Mouse (Mus musculus): Measurements from ENCODE around the gene Prpf3. TPM values are rescaled to one million over a fixed set of nuclear protein-coding genes. Genes with fewer than 3 reads are reported as not detected.
"Not testable (repeated sequence)": the region's sequence is repeated elsewhere in the genome, so short reads cannot be mapped to it uniquely, and the experiment has no call there.

The Prpf3 gene
- polyA plus RNA-seq, 1 experiment from 2014 or later: 80.7 TPM

GRCm38 (mm10) chr3:95894317-95895160 is 38.9 kb upstream of the Prpf3 start:
- H3K4me2 ChIP-seq (ENCODE audit: low read depth, severe bottlenecking): peak overlapping the region; percentile 83
- 11% methylated on average over 16 of the region's 16 CpGs for WGBS
- DNase-seq (ENCODE audit: low spot score): no peak
- H3K27me3 ChIP-seq (ENCODE audit: control insufficient read depth, insufficient read depth, low read length): no peaks in the 10 kb centered on the region
- no peaks in the 10 kb centered on the region for H3K9me3 ChIP-seq (ENCODE audit: control insufficient read depth, low read length)
- 0 out of 2 replicates have a peak, but pooled peaks cover 2% of the 10 kb centered on the region for H3K36me3 ChIP-seq (ENCODE audit: control insufficient read depth, insufficient read depth, low read length)
- H3K4me1 ChIP-seq (ENCODE audit: control insufficient read depth, insufficient read depth, low read length): peaks cover 15% of the 10 kb centered on the region; the same call in 1 of the 2 replicates
- no peak overlapping the region for H3K27ac ChIP-seq (replicated peaks; ENCODE audit: low read depth, low read length)
- ATAC-seq (ENCODE audit: insufficient number of reproducible peaks, low FRiP score, low TSS enrichment, low read depth): 0 out of 2 replicates have a peak, but pooled peaks have one; percentile 0
- peak overlapping the region; percentile 65 for H3K4me3 ChIP-seq (ENCODE audit: low read depth, low read length)
- H3K9ac ChIP-seq (ENCODE audit: low read length): peak overlapping the region; percentile 72

GRCm38 (mm10) chr3:95893606-95894316 is 38.1 kb upstream of the Prpf3 start, which contains the start of gene Aph1a:
Gene Aph1a (plus strand): TSS chr3:95893969.
- ATAC-seq (ENCODE audit: insufficient number of reproducible peaks, low FRiP score, low TSS enrichment, low read depth) (peak; percentile 95), DNase-seq (ENCODE audit: low spot score) (peak; percentile 95)
- not testable (repeated sequence) for H3K9me3 ChIP-seq (ENCODE audit: control insufficient read depth, low read length); H3K36me3 ChIP-seq (ENCODE audit: control insufficient read depth, insufficient read depth, low read length); H3K27me3 ChIP-seq (ENCODE audit: control insufficient read depth, insufficient read depth, low read length)
- under 1% methylated on average over 25 of the region's 43 CpGs for WGBS
- Histone ChIP-seq H3K4me2 (ENCODE audit: low read depth, severe bottlenecking) (peak within 1 kb of the TSS; percentile 83), H3K4me3 (ENCODE audit: low read depth, low read length) (peak within 1 kb of the TSS; percentile 65), H3K9ac (ENCODE audit: low read length) (peak within 1 kb of the TSS; percentile 72), H3K27ac (replicated peaks; ENCODE audit: low read depth, low read length) (0 out of 2 replicates have a peak within 1 kb of the TSS, but pooled peaks have one; percentile 16), H3K4me1 (ENCODE audit: control insufficient read depth, insufficient read depth, low read length) (peaks cover 15% of the 10 kb centered on the region; the same call in 1 of the 2 replicates)

GRCm38 (mm10) chr3:95893126-95893525 is 37.4 kb upstream of the Prpf3 start:
- Histone ChIP-seq H3K27me3 (ENCODE audit: control insufficient read depth, insufficient read depth, low read length) (no peaks in the 10 kb centered on the region), H3K4me3 (ENCODE audit: low read depth, low read length) (peak overlapping the region; percentile 65), H3K9ac (ENCODE audit: low read length) (no peak overlapping the region; the same call in 1 of the 2 replicates), H3K4me2 (ENCODE audit: low read depth, severe bottlenecking) (peak overlapping the region; percentile 42), H3K36me3 (ENCODE audit: control insufficient read depth, insufficient read depth, low read length) (0 out of 2 replicates have a peak, but pooled peaks cover 2% of the 10 kb centered on the region), H3K9me3 (ENCODE audit: control insufficient read depth, low read length) (no peaks in the 10 kb centered on the region), H3K27ac (replicated peaks; ENCODE audit: low read depth, low read length) (0 out of 2 replicates have a peak overlapping the region, but pooled peaks have one; percentile 16), H3K4me1 (ENCODE audit: control insufficient read depth, insufficient read depth, low read length) (peaks cover 15% of the 10 kb centered on the region; the same call in 1 of the 2 replicates)
- ATAC-seq (ENCODE audit: insufficient number of reproducible peaks, low FRiP score, low TSS enrichment, low read depth) (no peak), DNase-seq (ENCODE audit: low spot score) (no peak)
- 11% methylated on average over 7 of the region's 7 CpGs for WGBS

- Histone ChIP-seq H3K4me3 (ENCODE audit: low read depth, low read length) (no peak overlapping the region), H3K36me3 (ENCODE audit: control insufficient read depth, insufficient read depth, low read length) (no peaks in the 10 kb centered on the region), H3K27ac (replicated peaks; ENCODE audit: low read depth, low read length) (0 out of 2 replicates have a peak overlapping the region, but pooled peaks have one; percentile 4), H3K9me3 (ENCODE audit: control insufficient read depth, low read length) (no peaks in the 10 kb centered on the region), H3K27me3 (ENCODE audit: control insufficient read depth, insufficient read depth, low read length) (no peaks in the 10 kb centered on the region), H3K9ac (ENCODE audit: low read length) (peak overlapping the region; percentile 35; the same call in 1 of the 2 replicates), H3K4me1 (ENCODE audit: control insufficient read depth, insufficient read depth, low read length) (peaks cover 15% of the 10 kb centered on the region; the same call in 1 of the 2 replicates), H3K4me2 (ENCODE audit: low read depth, severe bottlenecking) (peak overlapping the region; percentile 29; the same call in 1 of the 2 replicates)
- ATAC-seq (ENCODE audit: insufficient number of reproducible peaks, low FRiP score, low TSS enrichment, low read depth) (no peak), DNase-seq (ENCODE audit: low spot score) (no peak)
- 35% methylated on average over 11 of the region's 11 CpGs for WGBS
Measured at GRCm38 (mm10) chr3:95892066-95893052, 36.7 kb upstream of the Prpf3 start.

GRCm38 (mm10) chr3:95891211-95892065 is 35.8 kb upstream of the Prpf3 start, which contains the start of gene BC028528:
Gene BC028528 (minus strand): TSS chr3:95892005.
- no peak for DNase-seq (ENCODE audit: low spot score)
- 0 out of 2 replicates have a peak within 1 kb of the TSS, but pooled peaks have one; percentile 30 for H3K27ac ChIP-seq (replicated peaks; ENCODE audit: low read depth, low read length)

GRCm38 (mm10) chr3:95889664-95890063 is 34.0 kb upstream of the Prpf3 start:
- H3K27ac ChIP-seq (replicated peaks; ENCODE audit: low read depth, low read length): no peak overlapping the region
- ATAC-seq (ENCODE audit: insufficient number of reproducible peaks, low FRiP score, low TSS enrichment, low read depth): no peak
- peaks cover 11% of the 10 kb centered on the region; the same call in 1 of the 2 replicates for H3K4me1 ChIP-seq (ENCODE audit: control insufficient read depth, insufficient read depth, low read length)
- 17% methylated on average over 3 of the region's 3 CpGs for WGBS
- no peaks in the 10 kb centered on the region for H3K36me3 ChIP-seq (ENCODE audit: control insufficient read depth, insufficient read depth, low read length)
- no peak overlapping the region for H3K4me3 ChIP-seq (ENCODE audit: low read depth, low read length)
- H3K9me3 ChIP-seq (ENCODE audit: control insufficient read depth, low read length): no peaks in the 10 kb centered on the region
- H3K9ac ChIP-seq (ENCODE audit: low read length): no peak overlapping the region
- peak; percentile 67 for DNase-seq (ENCODE audit: low spot score)
- H3K4me2 ChIP-seq (ENCODE audit: low read depth, severe bottlenecking): no peak overlapping the region
- H3K27me3 ChIP-seq (ENCODE audit: control insufficient read depth, insufficient read depth, low read length): no peaks in the 10 kb centered on the region

More at GRCm38 (mm10) chr3:95891211-95892065, 35.8 kb upstream of the Prpf3 start, which contains the start of gene BC028528:
- WGBS: 26% methylated on average over 12 of the region's 12 CpGs
- Histone ChIP-seq H3K27me3 (ENCODE audit: control insufficient read depth, insufficient read depth, low read length) (no peaks in the 10 kb centered on the region), H3K9me3 (ENCODE audit: control insufficient read depth, low read length) (no peaks in the 10 kb centered on the region), H3K4me2 (ENCODE audit: low read depth, severe bottlenecking) (peak within 1 kb of the TSS; percentile 29; the same call in 1 of the 2 replicates), H3K4me3 (ENCODE audit: low read depth, low read length) (no peak within 1 kb of the TSS), H3K4me1 (ENCODE audit: control insufficient read depth, insufficient read depth, low read length) (peaks cover 15% of the 10 kb centered on the region; the same call in 1 of the 2 replicates), H3K36me3 (ENCODE audit: control insufficient read depth, insufficient read depth, low read length) (no peaks in the 10 kb centered on the region), H3K9ac (ENCODE audit: low read length) (peak within 1 kb of the TSS; percentile 35; the same call in 1 of the 2 replicates)
- no peak for ATAC-seq (ENCODE audit: insufficient number of reproducible peaks, low FRiP score, low TSS enrichment, low read depth)

- Histone ChIP-seq H3K27me3 (ENCODE audit: control insufficient read depth, insufficient read depth, low read length) (no peaks in the 10 kb centered on the region), H3K4me3 (ENCODE audit: low read depth, low read length) (no peak overlapping the region), H3K9me3 (ENCODE audit: control insufficient read depth, low read length) (no peaks in the 10 kb centered on the region), H3K36me3 (ENCODE audit: control insufficient read depth, insufficient read depth, low read length) (no peaks in the 10 kb centered on the region), H3K4me2 (ENCODE audit: low read depth, severe bottlenecking) (no peak overlapping the region), H3K9ac (ENCODE audit: low read length) (no peak overlapping the region), H3K27ac (replicated peaks; ENCODE audit: low read depth, low read length) (no peak overlapping the region), H3K4me1 (ENCODE audit: control insufficient read depth, insufficient read depth, low read length) (peaks cover 14% of the 10 kb centered on the region)
- DNase-seq (ENCODE audit: low spot score) (no peak), ATAC-seq (ENCODE audit: insufficient number of reproducible peaks, low FRiP score, low TSS enrichment, low read depth) (no peak)
- 74% methylated on average over 4 of the region's 4 CpGs for WGBS
Measured at GRCm38 (mm10) chr3:95887596-95887995, 31.9 kb upstream of the Prpf3 start.

Data from limb, embryonic 11.5 days (tissue).